Mouse (Mus musculus) limb, embryonic 14.5 days (tissue): ENCODE measurements around the gene Kif27. TPM values are rescaled to one million over a fixed set of nuclear protein-coding genes. Genes with fewer than 3 reads are reported as not detected.
A peak's percentile ranks its signal among the peaks of the same experiment; 100 is the strongest.

Experiments
- ATAC-seq: fragments of 200-750 bp; cut with Nextera tagmentation; 2 replicates; pipeline ENCODE4 v1.8.0; 2017; ENCODE audit warnings: low read depth, moderate number of reproducible peaks, moderate TSS enrichment; ENCODE audit not compliant: low FRiP score
- DNase-seq: peaks from one replicate; pipeline ENCODE4 v3.0.0-alpha.2; 2015; ENCODE audit warnings: low spot score
- H3K27ac ChIP-seq: fragments of 300-500 bp; sonication (generic); replicated peaks from 2 replicates; pipeline ENCODE4 v1.5.1; 2014; ENCODE audit warnings: low read depth, mild to moderate bottlenecking, low read length, moderate library complexity, mixed read lengths
- H3K27me3 ChIP-seq: fragments of 300-500 bp; sonication (generic); 2 replicates; pipeline ENCODE4 v1.6.1; 2014; ENCODE audit warnings: low read length, mixed read lengths; ENCODE audit not compliant: control insufficient read depth, insufficient read depth
- H3K36me3 ChIP-seq: fragments of 300-500 bp; sonication (generic); 2 replicates; pipeline ENCODE4 v1.6.1; 2014; ENCODE audit warnings: mild to moderate bottlenecking, low read length, moderate library complexity, mixed read lengths; ENCODE audit not compliant: control insufficient read depth, insufficient read depth
- H3K4me1 ChIP-seq: fragments of 300-500 bp; sonication (generic); 2 replicates; pipeline ENCODE4 v1.6.1; 2014; ENCODE audit warnings: antibody characterized with exemption, low read length, mixed read lengths; ENCODE audit not compliant: control insufficient read depth, insufficient read depth
- H3K4me2 ChIP-seq: fragments of 300-500 bp; sonication (generic); replicated peaks from 2 replicates; pipeline ENCODE4 v1.6.1; 2014; ENCODE audit warnings: low read depth, mild to moderate bottlenecking, low read length, moderate library complexity; ENCODE audit not compliant: severe bottlenecking
- H3K4me3 ChIP-seq: fragments of 300-500 bp; sonication (generic); replicated peaks from 2 replicates; pipeline ENCODE4 v1.5.1; 2014; ENCODE audit warnings: low read length
- H3K9ac ChIP-seq: fragments of 300-500 bp; sonication (generic); 2 replicates; pipeline ENCODE4 v1.6.1; 2014; ENCODE audit warnings: mild to moderate bottlenecking, low read depth, low read length, moderate library complexity; ENCODE audit not compliant: severe bottlenecking
- H3K9me3 ChIP-seq: fragments of 300-500 bp; sonication (generic); 2 replicates; pipeline ENCODE4 v1.6.1; 2016; ENCODE audit warnings: low read length; ENCODE audit not compliant: control insufficient read depth
- POLR2A ChIP-seq: fragments of 200-500 bp; IDR thresholded peaks from 2 replicates; pipeline ENCODE4 v1.8.0; 2012; ENCODE audit warnings: inconsistent platforms, mild to moderate bottlenecking, moderate library complexity, borderline replicate concordance; ENCODE audit not compliant: insufficient read depth, insufficient read length; ENCODE audit errors: extremely low read depth
- WGBS: fragments of 180-500 bp; shearing (Covaris S2); extraction: QIAGEN DNeasy Blood & Tissue Kit; methylation state at CpG from one replicate; pipeline ENCODE4 v1.1.7; 2014; 5-methylcytosine and 5-hydroxymethylcytosine counted together
- polyA plus RNA-seq, 2 experiments: library from polyadenylated mRNA; depleted of rRNA in 1 of 2; stranded (reverse) in 1 of 2; unstranded in 1 of 2; fragments of >200 nt; fragmentation: Nextera tagmentation in 1 of 2; extraction: Ambion mirVana in 1 of 2; gene quantifications; 2 replicates each; pipeline versions ENCODE4 v1.2.1 to v1.2.3; 2012 to 2014

Kif27 gene
- polyA plus RNA-seq, 2 experiments, result 0.39 to 0.89 TPM

GRCm38 (mm10) chr13:58309499-58309898, 49.4 kb downstream of the Kif27 start:
- ATAC-seq, result no peak
- 70% methylated on average over 8 of the region's 8 CpGs for WGBS
- DNase-seq, result no peak

GRCm38 (mm10) chr13:58307453-58307852, 51.5 kb downstream of the Kif27 start:
- DNase-seq, result no peak
- Histone ChIP-seq H3K36me3 (no peaks in the 10 kb centered on the region), H3K4me1 (no peaks in the 10 kb centered on the region), H3K9ac (no peak overlapping the region), H3K27me3 (no peaks in the 10 kb centered on the region), H3K9me3 (no peaks in the 10 kb centered on the region), H3K27ac (no peak overlapping the region), H3K4me3 (no peak overlapping the region), H3K4me2 (no peak overlapping the region)
- WGBS, result 92% methylated on average over 5 of the region's 5 CpGs
- no peak for TF ChIP-seq POLR2A
- no peak for ATAC-seq

More at GRCm38 (mm10) chr13:58309499-58309898, 49.4 kb downstream of the Kif27 start:
- Histone ChIP-seq H3K4me3 (no peak overlapping the region), H3K9me3 (no peaks in the 10 kb centered on the region), H3K4me2 (no peak overlapping the region), H3K27me3 (no peaks in the 10 kb centered on the region), H3K36me3 (no peaks in the 10 kb centered on the region), H3K27ac (no peak overlapping the region), H3K9ac (no peak overlapping the region), H3K4me1 (no peaks in the 10 kb centered on the region)
- TF ChIP-seq POLR2A, result no peak

DNA sequence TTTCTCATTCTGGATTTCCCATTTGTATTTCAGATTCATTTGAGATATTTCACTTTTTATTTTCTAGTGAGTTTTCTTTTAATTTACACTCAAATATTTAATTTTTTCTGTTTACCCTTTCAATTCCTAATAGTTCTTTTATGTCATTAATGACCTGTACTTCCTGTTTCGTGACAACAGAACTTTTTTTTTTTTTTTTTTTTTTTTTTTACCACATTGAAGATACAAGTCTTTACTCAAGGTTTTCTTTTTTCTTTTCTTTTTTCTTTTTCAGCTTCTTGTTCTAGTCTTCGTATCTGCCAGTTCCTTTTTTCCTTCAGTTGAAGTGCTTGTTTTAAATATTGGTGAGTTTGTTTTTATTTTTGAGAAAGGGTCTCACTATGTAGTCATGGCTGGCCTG, 53.7 kb downstream of the Kif27 start:
- WGBS, result 84% methylated on average over 2 of the region's 2 CpGs
- H3K9ac ChIP-seq, result no peak overlapping the region
- no peak overlapping the region for H3K4me3 ChIP-seq
- H3K4me1 ChIP-seq, result no peaks in the 10 kb centered on the region
- TF ChIP-seq POLR2A, result no peak
- no peak for DNase-seq
- no peak overlapping the region for H3K27ac ChIP-seq
- no peaks in the 10 kb centered on the region for H3K36me3 ChIP-seq
- H3K27me3 ChIP-seq, result no peaks in the 10 kb centered on the region
- H3K4me2 ChIP-seq, result no peak overlapping the region
- no peaks in the 10 kb centered on the region for H3K9me3 ChIP-seq
- ATAC-seq, result no peak

GRCm38 (mm10) chr13:58302421-58303145, 56.3 kb downstream of the Kif27 start:
- Histone ChIP-seq H3K4me1 (no peaks in the 10 kb centered on the region), H3K9ac (peak overlapping the region; percentile 12; the same call in 1 of the 2 replicates), H3K27ac (no peak overlapping the region), H3K4me3 (no peak overlapping the region), H3K27me3 (no peaks in the 10 kb centered on the region), H3K4me2 (no peak overlapping the region), H3K9me3 (no peaks in the 10 kb centered on the region), H3K36me3 (no peaks in the 10 kb centered on the region)
- TF ChIP-seq POLR2A, result no peak
- ATAC-seq, result no peak
- 68% methylated on average over 9 of the region's 9 CpGs for WGBS
- no peak for DNase-seq

DNA sequence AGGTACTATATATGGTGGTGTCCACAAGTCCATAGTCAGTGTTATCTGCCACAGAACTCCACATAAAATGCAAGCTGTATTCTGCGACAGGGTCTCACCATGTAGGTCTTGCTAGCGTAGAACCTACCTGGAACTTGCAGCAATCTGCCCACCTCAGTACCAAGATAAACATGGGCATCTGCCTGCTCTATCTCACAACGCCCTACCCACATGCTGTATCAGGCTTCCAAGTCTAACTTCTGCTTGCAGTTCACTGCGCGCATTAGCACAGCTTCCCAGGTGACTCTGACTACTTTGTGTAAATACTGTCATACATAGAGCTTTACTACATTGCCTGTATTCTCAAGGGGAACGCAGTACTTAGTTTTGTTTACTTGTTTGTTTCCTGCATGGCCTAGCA, 57.0 kb downstream of the Kif27 start:
- no peaks in the 10 kb centered on the region for H3K27me3 ChIP-seq
- ATAC-seq (no peak), DNase-seq (no peak)
- no peak overlapping the region for H3K27ac ChIP-seq
- no peak overlapping the region for H3K4me3 ChIP-seq
- H3K4me2 ChIP-seq, result no peak overlapping the region
- no peak overlapping the region for H3K9ac ChIP-seq
- whole genome bisulfite sequencing, result 87% methylated on average over 6 of the region's 6 CpGs
- no peaks in the 10 kb centered on the region for H3K36me3 ChIP-seq
- no peaks in the 10 kb centered on the region for H3K9me3 ChIP-seq
- TF ChIP-seq POLR2A, result no peak
- no peaks in the 10 kb centered on the region for H3K4me1 ChIP-seq
